Mouse (Mus musculus) liver, embryonic 14.5 days (tissue): Measurements from ENCODE around the gene Eif5. TPM values are rescaled to one million over a fixed set of nuclear protein-coding genes. Genes with fewer than 3 reads are reported as not detected.
A peak's percentile ranks its signal among the peaks of the same experiment; 100 is the strongest.
"Not testable (repeated sequence)": the region's sequence is repeated elsewhere in the genome, so short reads cannot be mapped to it uniquely, and the experiment has no call there.

Source experiments
- ATAC-seq: fragments of 200-750 bp; cut with Nextera tagmentation; 2 replicates; pipeline ENCODE4 v1.8.0; 2017; ENCODE audit warnings: moderate number of reproducible peaks, mild to moderate bottlenecking, moderate library complexity; ENCODE audit not compliant: insufficient read depth
- DNase-seq, 3 experiments: peaks; one replicate each; pipeline ENCODE4 v3.0.0-alpha.2; 2012 to 2013; ENCODE audit warnings: low read depth in 3 of 3, low spot score in 3 of 3
- H3K27ac ChIP-seq: fragments of 300-500 bp; sonication (generic); 2 replicates; pipeline ENCODE4 v1.5.1; 2014; ENCODE audit warnings: moderate library complexity, mild to moderate bottlenecking, control low read depth, inconsistent platforms
- H3K27me3 ChIP-seq: fragments of 300-500 bp; sonication (generic); 2 replicates; pipeline ENCODE4 v1.6.1; 2014; ENCODE audit warnings: mild to moderate bottlenecking, low read length, moderate library complexity; ENCODE audit not compliant: control insufficient read depth, insufficient read depth
- H3K36me3 ChIP-seq: fragments of 300-500 bp; sonication (generic); replicated peaks from 2 replicates; pipeline ENCODE4 v1.6.1; 2014; ENCODE audit warnings: low read depth; ENCODE audit not compliant: control insufficient read depth, insufficient read depth
- H3K4me1 ChIP-seq, 2 experiments: fragments of 200-500 bp in 1 of 2; fragments of 300-500 bp in 1 of 2; sonication (generic) in 1 of 2; replicated peaks; 2 replicates each; pipeline ENCODE4 v1.6.1; 2012 to 2014; ENCODE audit warnings: antibody characterized with exemption in 1 of 2, inconsistent platforms in 1 of 2, low read length in 1 of 2; ENCODE audit not compliant: control insufficient read depth in 2 of 2, insufficient read depth in 2 of 2
- H3K4me2 ChIP-seq: fragments of 300-500 bp; sonication (generic); 2 replicates; pipeline ENCODE4 v1.6.1; 2014; ENCODE audit warnings: low read depth, mild to moderate bottlenecking, control low read depth, moderate library complexity
- H3K4me3 ChIP-seq, 2 experiments: fragments of 200-500 bp in 1 of 2; fragments of 300-500 bp in 1 of 2; sonication (generic) in 1 of 2; 2 replicates each; pipeline ENCODE4 v1.5.1; 2012 to 2014; ENCODE audit warnings: low read depth in 2 of 2, low read length in 2 of 2, mild to moderate bottlenecking in 2 of 2, control low read depth in 1 of 2, inconsistent platforms in 1 of 2, moderate library complexity in 1 of 2; ENCODE audit not compliant: insufficient read depth in 1 of 2
- H3K9ac ChIP-seq: fragments of 300-500 bp; sonication (generic); replicated peaks from 2 replicates; pipeline ENCODE4 v1.6.1; 2014; ENCODE audit warnings: mild to moderate bottlenecking, control low read depth, moderate library complexity
- H3K9me3 ChIP-seq: fragments of 300-500 bp; sonication (generic); 2 replicates; pipeline ENCODE4 v1.6.1; 2016; ENCODE audit warnings: low read length, mixed read lengths; ENCODE audit not compliant: control insufficient read depth
- CTCF ChIP-seq: IDR thresholded peaks from 2 replicates; pipeline ENCODE4 v1.5.1; 2016; ENCODE audit warnings: antibody characterized with exemption, low read depth, control low read depth
- EP300 ChIP-seq: IDR thresholded peaks from 2 replicates; pipeline ENCODE4 v1.6.1; 2016; ENCODE audit warnings: antibody characterized with exemption, low read depth
- WGBS: fragments of 180-500 bp; shearing (Covaris S2); extraction: QIAGEN DNeasy Blood & Tissue Kit; methylation state at CpG from one replicate; pipeline ENCODE4 v1.1.7; 2014; ENCODE audit not compliant: insufficient replicate concordance; 5-methylcytosine and 5-hydroxymethylcytosine counted together
- polyA plus RNA-seq, 2 experiments: library from polyadenylated mRNA; depleted of rRNA in 1 of 2; stranded (reverse) in 1 of 2; unstranded in 1 of 2; fragments of >200 nt; fragmentation: Nextera tagmentation in 1 of 2; extraction: Ambion mirVana in 1 of 2; gene quantifications; 2 replicates each; pipeline versions ENCODE4 v1.2.1 to v1.2.3; 2012 to 2014

The Eif5 gene
- polyA plus RNA-seq, 2 experiments = 112 to 411 TPM

DNA sequence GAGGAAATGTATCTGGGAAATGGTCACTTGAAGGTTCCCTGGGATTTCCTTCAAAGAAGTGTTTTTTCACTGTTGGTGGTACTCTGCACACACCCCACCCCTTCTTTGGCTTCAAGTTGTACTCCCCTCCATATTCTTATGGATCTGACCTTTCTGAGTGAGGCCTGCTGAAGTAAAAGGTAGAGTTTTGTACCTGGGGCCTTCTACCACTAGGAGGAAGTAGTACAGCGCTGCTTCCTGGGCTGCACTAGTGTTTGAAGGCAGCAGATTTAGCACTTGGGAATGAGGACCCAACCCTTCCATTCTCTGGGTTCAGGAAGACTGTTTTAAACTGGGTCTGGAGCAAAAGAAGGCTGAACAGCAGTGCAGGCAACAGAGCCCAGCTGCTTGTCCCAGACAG is 12.9 kb downstream of the Eif5 start:
- Histone ChIP-seq H3K4me3 (no peak overlapping the region), H3K36me3 (peaks cover 26% of the 10 kb centered on the region), H3K9ac (no peak overlapping the region), H3K4me1 (no peaks in the 10 kb centered on the region), H3K4me2 (no peak overlapping the region), H3K27me3 (no peaks in the 10 kb centered on the region), H3K9me3 (no peaks in the 10 kb centered on the region), H3K27ac (no peak overlapping the region)
- no peak for DNase-seq
- 0 out of 2 replicates have a peak, but pooled peaks have one; percentile 29 for TF ChIP-seq CTCF
- no peak for TF ChIP-seq EP300
- no peak for ATAC-seq
- WGBS = 51% methylated on average over 1 of the region's 1 CpGs

DNA sequence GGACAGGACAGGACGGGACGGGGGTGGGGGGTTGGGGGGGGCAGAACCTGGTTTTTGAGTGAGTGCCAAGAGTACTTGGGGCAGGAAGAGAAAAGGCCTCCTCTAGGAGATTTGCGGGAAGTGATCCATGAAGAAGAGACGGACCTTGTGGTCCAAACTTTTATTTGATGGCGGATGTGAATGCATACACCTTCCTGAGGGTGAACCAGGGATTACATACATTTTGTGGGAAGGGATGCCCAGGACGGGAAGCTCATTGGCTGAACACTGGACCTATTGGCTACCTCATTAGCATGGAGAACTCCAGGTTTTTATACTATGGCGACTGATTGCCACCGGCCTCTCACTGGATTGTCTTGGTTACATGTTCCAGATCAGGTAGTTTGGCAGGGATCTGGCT is 14.5 kb downstream of the Eif5 start:
- H3K27me3 ChIP-seq = no peaks in the 10 kb centered on the region
- ATAC-seq (no peak), DNase-seq (no peak)
- 77% methylated on average over 8 of the region's 8 CpGs for WGBS
- H3K4me1 ChIP-seq = peaks cover 6 to 9% of the 10 kb centered on the region in 2 experiments
- H3K36me3 ChIP-seq = peaks cover 10% of the 10 kb centered on the region
- H3K4me2 ChIP-seq = no peak overlapping the region
- TF ChIP-seq CTCF = no peak
- no peak for TF ChIP-seq EP300
- no peak overlapping the region for H3K27ac ChIP-seq
- no peaks in the 10 kb centered on the region for H3K9me3 ChIP-seq
- H3K4me3 ChIP-seq = no peak overlapping the region
- no peak overlapping the region for H3K9ac ChIP-seq

DNA sequence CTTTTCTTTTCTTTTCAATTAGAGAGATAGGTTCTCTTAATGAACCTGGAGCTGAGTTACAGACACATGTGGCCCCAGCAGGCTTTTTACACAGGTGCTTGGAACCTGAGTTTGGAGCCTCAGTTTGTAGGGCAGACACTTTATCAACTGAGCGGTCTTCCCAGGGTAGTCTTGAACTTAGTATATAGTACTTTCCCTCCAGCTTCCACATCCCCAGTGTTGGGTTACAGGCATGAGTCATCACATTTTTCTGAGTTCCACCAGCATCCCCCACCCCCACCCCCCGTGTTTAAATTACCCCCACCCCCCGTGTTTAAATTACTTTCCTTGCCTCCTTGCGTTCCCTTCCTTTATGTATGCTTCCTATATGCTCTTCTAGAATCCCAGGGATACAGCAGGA is 17.5 kb downstream of the Eif5 start:
- no peak for ATAC-seq
- no peaks in the 10 kb centered on the region for H3K27me3 ChIP-seq
- H3K4me3 ChIP-seq = no peak overlapping the region
- no peaks in the 10 kb centered on the region for H3K36me3 ChIP-seq
- no peak for DNase-seq
- H3K27ac ChIP-seq = no peak overlapping the region
- H3K9me3 ChIP-seq = no peaks in the 10 kb centered on the region
- 55% methylated on average over 4 of the region's 4 CpGs for WGBS
- H3K4me2 ChIP-seq = no peak overlapping the region
- H3K9ac ChIP-seq = no peak overlapping the region
- no peak for TF ChIP-seq CTCF
- no peak for TF ChIP-seq EP300
- peaks cover 31 to 37% of the 10 kb centered on the region in 2 experiments for H3K4me1 ChIP-seq

DNA sequence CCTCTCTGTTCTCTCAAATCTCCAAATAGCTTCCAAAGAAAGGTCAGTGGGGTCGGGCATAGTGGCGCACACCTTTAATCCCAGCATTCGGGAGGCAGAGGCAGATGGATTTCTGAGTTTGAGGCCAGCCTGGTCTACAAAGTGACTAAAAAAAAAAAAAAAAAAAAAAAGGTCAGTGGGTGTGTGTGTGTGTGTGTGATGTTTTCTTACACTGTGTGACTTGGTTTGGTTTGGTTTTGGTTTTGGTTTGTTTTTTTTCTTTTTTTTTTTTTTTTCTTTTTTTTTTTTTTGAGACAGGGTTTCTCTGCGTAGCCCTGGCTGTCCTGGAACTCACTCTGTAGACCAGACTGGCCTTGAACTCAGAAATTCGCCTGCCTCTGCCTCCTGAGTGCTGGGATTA is 18.1 kb downstream of the Eif5 start:
- WGBS = 72% methylated on average over 5 of the region's 5 CpGs
- not testable (repeated sequence) for DNase-seq, H3K9ac ChIP-seq, H3K9me3 ChIP-seq, ATAC-seq, H3K4me2 ChIP-seq, H3K27me3 ChIP-seq, H3K4me3 ChIP-seq, H3K36me3 ChIP-seq, H3K27ac ChIP-seq
- peaks cover 31 to 39% of the 10 kb centered on the region in 2 experiments for H3K4me1 ChIP-seq

DNA sequence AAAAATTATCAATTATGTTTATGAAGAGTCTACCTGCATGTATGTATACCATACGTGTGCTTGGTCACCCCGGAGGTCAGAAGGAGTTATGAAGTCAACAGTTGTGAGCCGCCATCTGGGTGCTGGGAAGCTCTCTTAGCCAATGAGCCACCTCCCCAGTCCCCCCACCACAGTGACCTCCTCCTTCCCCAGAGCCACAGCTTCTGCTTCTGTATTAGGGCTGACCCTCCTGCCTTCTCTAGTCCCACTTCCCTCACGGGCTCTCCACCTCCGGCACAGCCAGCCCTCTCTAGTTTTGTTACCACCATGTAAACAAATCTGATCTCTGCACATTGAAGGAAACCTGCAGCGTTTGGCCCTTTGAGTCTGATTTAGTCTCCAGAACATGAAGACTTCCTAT is 19.7 kb downstream of the Eif5 start:
- Histone ChIP-seq H3K4me3 (no peak overlapping the region), H3K27ac (peak overlapping the region; percentile 97), H3K4me1 (peaks cover 31 to 40% of the 10 kb centered on the region in 2 experiments), H3K36me3 (no peaks in the 10 kb centered on the region), H3K9ac (no peak overlapping the region; the same call in 1 of the 2 replicates), H3K27me3 (no peaks in the 10 kb centered on the region), H3K9me3 (no peaks in the 10 kb centered on the region), H3K4me2 (no peak overlapping the region)
- 39% methylated on average over 6 of the region's 6 CpGs for WGBS
- TF ChIP-seq EP300 = no peak
- TF ChIP-seq CTCF = no peak
- DNase-seq (no peak), ATAC-seq (no peak)
